Mouse (Mus musculus) spleen, postnatal 36 days (tissue): ENCODE data around the gene Vti1a.

Source experiments
- DNase-seq, 2 experiments: peaks; one replicate each; pipeline ENCODE4 v3.0.0; 2022; ENCODE audit warnings: low spot score in 2 of 2, mixed read lengths in 1 of 2

Vti1a gene

DNA sequence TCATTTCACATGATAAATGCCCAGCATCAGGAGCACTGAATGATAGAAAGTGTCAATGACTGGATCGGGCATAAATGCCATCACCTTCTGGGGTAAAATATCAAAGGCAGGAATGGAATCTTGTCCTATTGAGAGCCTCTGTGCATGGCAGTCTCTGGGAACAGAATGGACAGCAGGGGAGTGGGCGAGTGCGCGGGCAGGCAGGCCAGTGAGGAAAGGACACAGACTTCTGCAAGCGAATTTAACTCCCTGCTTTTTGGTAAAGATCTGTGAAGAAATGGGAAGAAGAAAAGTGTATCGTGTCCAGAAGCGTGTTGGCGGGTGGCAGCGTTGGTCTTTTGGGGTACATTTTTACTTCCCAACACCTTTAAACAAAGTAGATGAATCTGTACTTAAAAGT lies 207.2 kb downstream of the Vti1a start:
- no peak for DNase-seq

DNA sequence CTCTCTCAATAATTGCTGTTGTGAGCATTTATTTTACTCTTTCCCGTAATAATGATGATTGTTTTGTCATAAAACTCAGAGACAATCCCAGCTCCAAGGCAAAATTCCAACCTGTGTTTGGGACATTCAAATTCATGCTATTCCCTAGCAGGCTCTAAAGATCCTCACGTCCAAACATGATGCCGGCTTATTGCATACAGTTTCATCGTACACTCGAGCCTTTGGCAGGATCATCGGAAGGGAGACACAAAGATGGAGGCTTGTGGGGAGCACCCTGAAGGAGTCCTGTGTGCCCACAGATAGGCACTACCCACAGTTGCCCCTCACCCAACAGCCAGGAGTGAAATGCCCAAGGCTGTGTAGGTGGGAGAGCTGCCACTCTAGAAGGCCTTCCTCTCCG lies 208.3 kb downstream of the Vti1a start:
- DNase-seq: no peak

- DNase-seq: no peak
These were observed 209.0 kb downstream of the Vti1a start for GRCm38 (mm10) chr19:55525056-55525455.

DNA sequence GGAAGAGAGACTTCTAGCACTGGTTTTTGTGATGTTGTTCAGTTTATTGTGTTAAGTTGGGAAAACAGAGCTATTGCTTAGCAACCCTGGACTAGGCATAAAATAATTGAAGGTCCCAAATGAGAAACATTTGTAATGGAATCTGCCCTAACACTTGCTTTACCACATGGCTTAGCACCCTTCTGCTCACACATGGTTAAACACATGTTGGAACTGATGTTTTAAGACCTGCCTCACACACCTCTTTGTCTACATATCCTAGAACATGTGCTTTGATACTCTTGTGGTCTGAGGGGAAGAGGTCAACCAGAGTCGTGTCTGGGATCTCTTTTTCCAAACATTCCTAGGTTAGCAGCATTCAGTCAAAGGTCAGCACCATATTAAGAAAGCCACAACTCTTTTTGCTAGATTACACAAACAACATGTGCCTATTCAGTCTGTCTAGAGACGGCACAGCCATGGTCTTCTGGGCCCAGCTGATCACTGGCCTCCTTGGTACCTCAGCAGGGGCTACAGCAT lies 210.7 kb downstream of the Vti1a start:
- DNase-seq: no peak

DNA sequence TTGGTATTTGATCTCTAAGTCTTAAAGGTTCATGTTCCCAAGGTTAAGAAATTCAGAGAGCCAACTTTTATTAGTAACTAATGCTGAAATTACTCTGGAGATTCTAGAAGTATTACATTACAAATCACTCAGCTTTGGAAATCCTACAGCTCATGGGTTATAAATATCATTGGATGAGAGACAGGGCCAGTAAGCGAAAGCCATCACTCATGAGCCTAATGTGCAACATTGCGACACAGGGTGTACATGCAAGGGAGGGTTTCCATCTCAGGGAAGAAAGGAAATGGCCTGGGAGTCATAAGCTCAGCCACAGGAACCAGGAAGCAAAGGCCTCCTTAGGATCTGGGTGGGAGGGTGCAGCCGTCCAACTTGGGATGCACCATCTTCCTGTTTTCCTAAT lies 213.9 kb downstream of the Vti1a start:
- DNase-seq: no peak

GRCm38 (mm10) chr19:55532681-55533080 lies 216.6 kb downstream of the Vti1a start:
- DNase-seq: no peak

- no peak for DNase-seq
These were observed 220.3 kb downstream of the Vti1a start for GRCm38 (mm10) chr19:55536273-55536937.

DNA sequence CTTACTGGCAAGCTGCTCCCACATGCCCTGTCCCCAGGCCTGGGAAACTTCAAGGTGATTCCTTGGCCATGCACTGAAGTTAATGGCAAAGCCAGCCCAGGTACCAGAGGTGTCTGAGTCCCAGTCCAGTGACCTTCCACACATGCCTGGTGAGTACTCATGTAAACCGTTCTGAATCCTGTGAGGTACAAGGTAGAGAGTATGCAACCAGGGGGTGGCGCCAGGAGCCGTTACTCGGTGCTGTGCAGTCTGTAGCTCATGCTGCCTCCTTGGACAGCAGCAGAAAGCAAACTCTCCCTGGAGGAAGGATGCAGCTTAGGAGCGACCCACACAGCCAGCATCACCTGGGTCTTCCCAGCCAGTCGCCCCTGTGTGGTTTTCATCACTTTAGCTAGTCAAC lies 221.6 kb downstream of the Vti1a start:
- DNase-seq: no peak

- no peak for DNase-seq
These were observed 225.5 kb downstream of the Vti1a start for GRCm38 (mm10) chr19:55541641-55542040.

- no peak for DNase-seq
These were observed 226.4 kb downstream of the Vti1a start for GRCm38 (mm10) chr19:55542461-55542860.

DNA sequence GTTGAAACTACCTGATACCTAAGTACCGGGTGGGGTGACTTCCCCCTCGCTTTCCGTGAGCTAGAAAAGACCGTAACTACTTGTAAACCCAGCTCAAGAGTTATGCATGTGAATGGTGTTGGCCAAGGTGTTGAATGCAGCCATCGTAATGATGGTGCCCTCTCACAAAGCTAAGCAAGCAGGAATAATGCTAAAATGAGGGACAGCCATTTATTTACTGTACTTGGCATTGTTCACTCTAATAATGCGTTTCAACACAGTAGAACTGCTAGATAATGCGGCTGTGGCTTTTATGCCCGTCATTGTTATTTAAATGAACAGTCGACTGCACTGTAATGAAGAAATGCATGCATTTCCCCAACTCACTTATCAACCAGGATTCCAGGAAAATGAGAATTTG lies 227.1 kb downstream of the Vti1a start:
- no peak for DNase-seq

DNA sequence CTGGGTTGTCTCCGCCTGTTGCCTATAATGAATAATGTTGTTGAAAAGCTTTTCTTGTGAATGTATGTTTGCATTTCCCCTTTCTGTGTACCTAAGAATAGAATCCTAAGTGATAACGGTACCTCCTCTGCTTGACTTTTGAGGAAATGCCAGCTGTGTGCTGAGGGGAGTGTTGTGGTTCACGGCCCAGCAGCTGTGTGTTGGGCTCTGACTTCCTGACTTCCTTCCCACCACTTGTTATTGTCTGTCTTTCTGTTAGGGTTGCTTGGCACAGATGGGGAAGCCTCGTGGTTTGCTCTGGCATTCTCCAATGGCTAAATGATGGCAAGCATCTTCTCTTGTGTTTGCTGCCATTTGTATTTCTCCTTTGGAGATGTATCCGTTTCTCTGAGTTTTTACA lies 228.4 kb downstream of the Vti1a start:
- DNase-seq: peak; percentile 64 to 69

DNA sequence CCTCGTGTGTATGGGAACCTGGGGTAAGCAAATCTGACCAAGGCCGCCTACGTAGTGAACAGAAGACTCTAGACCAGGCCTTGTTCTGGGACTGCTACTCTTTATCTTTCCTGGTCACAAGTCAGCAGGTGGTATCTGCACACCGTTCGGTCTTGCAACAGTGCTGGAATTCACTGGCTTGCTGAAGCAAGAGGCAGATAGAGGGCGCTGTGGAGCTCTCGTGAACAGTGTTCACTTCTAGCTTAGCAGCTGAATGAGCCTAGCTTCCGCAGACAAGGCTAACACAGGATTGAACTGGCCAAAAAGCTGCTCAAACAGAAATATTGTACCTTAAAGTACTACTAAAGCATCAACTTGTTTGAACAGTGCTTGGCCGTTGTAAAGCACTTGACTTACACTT lies 229.4 kb downstream of the Vti1a start:
- peak; percentile 69 to 76 for DNase-seq

DNA sequence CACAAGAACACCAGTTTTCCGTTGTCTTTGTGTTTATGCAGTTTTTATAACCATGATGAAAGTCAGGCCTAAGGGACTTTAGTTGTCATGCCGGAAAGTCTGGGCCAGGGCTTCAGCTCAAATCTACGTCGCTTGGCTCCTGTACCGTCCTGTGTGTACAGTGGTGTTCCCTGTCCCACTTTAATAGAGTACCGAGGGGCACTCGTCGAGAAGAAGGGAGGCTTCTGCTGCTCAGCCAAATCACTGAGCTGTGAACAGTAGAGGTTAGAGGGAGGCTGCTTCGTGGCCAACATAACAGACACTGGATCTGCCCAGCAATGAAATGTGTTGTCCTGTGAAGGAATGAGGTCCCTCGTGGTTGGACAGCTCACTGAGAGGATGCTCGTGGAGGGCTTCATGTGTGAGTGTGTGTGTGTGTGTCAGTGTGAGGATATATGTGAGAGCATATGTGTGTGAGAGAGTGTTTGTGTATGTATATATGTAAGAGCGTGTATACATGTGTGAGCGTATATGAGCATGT lies 230.0 kb downstream of the Vti1a start:
- DNase-seq: no peak

DNA sequence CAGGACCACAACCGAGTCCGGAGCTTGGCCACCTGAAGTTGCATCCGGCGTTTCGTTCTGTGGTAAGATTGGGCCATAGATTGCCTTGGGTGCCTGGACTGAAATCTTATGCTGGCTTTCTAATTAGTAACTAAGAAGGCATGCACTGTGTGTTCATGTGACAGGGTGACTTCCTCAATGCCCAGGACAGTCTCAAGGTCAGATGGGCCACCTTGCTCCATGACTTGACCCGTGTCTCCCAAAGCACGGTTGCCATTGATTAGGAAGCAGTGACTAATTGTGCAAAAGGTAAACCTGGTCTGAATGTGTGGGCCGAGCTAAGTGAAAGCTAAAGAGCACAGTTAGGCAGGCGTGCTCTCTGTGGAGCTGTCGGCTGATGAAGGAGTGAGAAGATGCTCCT lies 232.1 kb downstream of the Vti1a start:
- no peak for DNase-seq

- no peak for DNase-seq
These were observed 232.6 kb downstream of the Vti1a start for GRCm38 (mm10) chr19:55548656-55549055.

DNA sequence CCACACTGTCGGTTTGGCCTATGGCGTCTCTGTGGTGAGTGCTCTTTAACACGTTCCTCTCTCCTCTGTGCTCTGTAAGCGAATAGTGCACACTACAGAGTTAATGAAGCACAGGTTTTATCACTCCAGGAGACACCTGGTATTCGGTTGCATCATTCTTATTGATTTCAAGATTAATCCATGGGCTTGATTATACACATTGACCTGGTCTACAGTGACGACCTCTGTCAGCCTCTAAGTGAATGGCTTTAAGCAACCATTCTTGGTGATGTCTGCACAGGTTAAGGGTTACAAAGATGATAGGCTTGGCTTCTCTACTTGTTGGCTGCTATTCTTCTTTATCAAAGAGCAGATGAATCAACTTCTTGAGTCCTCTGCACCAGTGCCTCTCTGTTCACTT lies 234.1 kb downstream of the Vti1a start:
- no peak for DNase-seq

DNA sequence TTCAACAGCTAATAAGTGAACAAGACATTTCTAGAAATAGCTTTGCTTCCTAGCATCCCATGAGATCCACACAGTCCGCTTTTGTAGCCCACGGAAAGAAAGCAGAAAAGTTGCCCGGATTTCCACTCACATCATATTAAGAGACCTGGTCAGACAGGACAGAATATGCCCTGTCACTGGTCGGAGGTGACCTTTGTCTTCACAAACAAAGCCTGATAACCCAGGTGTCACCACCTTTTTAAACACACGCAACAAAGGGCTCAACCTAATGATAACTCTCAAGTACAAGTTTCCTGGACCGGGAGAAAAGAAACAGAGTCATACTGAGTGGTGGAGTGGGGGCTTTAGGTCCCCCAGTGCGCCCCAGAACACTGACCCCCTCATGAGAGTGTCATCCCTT lies 236.2 kb downstream of the Vti1a start:
- no peak for DNase-seq

DNA sequence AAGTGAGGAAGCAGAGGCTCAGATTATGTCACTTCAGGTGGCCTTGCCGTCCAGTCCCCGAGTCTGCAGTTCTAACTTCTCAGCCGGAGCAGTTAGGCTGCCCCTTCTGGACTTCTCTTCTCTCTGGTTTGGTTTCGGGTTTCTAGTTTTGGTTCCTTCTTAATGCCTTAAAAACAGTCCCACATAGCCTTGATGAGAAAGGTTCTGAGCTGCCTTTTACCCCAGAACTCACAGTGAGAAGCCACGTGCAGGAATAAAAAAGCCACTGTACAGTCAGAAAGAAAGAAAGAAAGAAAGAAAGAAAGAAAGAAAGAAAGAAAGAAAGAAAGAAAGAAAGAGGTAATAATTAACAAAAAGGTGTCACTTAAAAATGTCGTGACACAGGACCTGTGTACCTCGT lies 236.8 kb downstream of the Vti1a start:
- DNase-seq: peak; percentile 16 to 38

GRCm38 (mm10) chr19:55554295-55554694 lies 238.2 kb downstream of the Vti1a start:
- no peak for DNase-seq

DNA sequence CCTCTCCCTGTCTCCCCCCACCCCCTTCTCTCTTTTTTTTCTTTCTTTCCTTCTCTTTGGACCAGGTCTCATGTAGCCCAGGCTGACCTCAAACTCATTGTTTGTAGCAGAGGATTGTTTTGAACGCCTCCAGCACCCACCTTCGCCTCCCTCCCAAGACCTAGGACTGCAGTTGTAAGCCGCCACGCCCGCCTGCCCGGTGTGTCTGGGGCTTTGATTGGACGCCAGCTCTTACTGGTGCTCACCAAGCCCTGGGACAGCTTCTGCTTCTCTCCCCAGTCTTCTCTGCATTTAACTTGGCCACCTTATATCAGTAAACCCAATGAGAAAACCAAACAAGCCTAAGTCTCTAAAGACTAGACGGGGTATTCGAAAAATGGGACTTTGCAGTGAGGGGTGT lies 238.6 kb downstream of the Vti1a start:
- DNase-seq: no peak

GRCm38 (mm10) chr19:55556168-55556999 lies 240.3 kb downstream of the Vti1a start:
- DNase-seq: peak; percentile 70 to 75

DNA sequence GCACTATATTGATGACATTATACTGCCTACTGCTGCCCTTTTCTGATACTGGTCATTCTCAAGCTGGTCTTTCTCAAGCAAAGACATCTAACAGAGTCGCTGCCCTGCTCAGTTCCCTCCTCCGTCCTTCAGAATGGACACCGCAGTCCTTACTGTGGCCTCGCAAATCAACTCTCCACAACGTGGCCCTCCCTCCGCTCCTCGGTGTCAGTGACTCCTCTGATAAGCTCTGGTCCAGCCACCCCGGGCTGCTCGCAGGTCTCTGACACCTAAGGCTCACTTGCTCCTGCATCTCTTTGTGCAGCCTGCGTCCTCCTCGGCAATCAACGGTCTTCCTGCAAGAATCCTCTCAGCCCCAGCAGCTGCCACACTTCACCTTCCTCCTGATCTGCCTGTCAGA lies 243.2 kb downstream of the Vti1a start:
- no peak for DNase-seq
